Mouse (Mus musculus): ENCODE measurements at regions not wholly inside any gene's neighbourhood (a gene's known extent, or its start where the extent isn't known, plus 50 kb on each side); places are given as distances from the start of the nearest gene placed in this dataset.

DNA sequence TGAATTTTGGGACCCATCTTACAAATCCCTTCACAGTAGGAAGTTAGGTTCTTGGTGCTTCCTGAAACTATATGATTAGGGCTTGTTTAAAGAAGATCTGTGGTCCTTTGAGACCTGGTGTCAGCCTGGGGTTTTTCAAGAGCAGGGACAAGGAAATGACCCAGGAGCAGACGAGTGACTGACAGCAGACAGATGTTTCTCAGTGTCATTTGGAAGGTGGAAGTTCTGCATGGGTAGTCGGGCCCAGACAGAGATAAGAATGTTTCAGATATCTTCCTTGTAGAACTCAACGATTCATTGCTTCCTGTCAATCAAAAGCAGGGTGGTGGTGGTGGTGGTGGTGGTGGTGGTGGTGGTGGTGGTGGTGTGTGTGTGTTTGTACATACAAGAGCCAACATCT lies 75.1 kb upstream of the Nrip1 start:
- no peak for TF ChIP-seq POLR2A (IDR thresholded peaks at IDR 0.05; ENCODE audit: low read depth, low read length)
- TF ChIP-seq CTCF (IDR thresholded peaks at IDR 0.05; ENCODE audit: extremely low read depth, insufficient read depth, insufficient read length, insufficient replicate concordance), result no peak
